Mouse (Mus musculus): ENCODE measurements around the gene Spata16.
"Not testable (repeated sequence)": the region's sequence is repeated elsewhere in the genome, so short reads cannot be mapped to it uniquely, and the experiment has no call there.

Gene Spata16

GRCm38 (mm10) chr3:26637402-26637801 lies at the start of gene Spata16:
TSS of gene Spata16 (plus strand) at chr3:26637620.
- no peak for DNase-seq (ENCODE audit: low spot score)

- no peak for DNase-seq (ENCODE audit: low spot score)
Measured at GRCm38 (mm10) chr3:26604861-26605260, 32.6 kb upstream of the Spata16 start.

GRCm38 (mm10) chr3:26608531-26608930 lies 28.9 kb upstream of the Spata16 start:
- no peak for DNase-seq (ENCODE audit: low spot score)

GRCm38 (mm10) chr3:26639214-26639613 lies 1.8 kb downstream of the Spata16 start:
- no peak for DNase-seq (ENCODE audit: low spot score)

GRCm38 (mm10) chr3:26639851-26640250 lies 2.4 kb downstream of the Spata16 start:
- DNase-seq (ENCODE audit: low spot score) = no peak

DNA sequence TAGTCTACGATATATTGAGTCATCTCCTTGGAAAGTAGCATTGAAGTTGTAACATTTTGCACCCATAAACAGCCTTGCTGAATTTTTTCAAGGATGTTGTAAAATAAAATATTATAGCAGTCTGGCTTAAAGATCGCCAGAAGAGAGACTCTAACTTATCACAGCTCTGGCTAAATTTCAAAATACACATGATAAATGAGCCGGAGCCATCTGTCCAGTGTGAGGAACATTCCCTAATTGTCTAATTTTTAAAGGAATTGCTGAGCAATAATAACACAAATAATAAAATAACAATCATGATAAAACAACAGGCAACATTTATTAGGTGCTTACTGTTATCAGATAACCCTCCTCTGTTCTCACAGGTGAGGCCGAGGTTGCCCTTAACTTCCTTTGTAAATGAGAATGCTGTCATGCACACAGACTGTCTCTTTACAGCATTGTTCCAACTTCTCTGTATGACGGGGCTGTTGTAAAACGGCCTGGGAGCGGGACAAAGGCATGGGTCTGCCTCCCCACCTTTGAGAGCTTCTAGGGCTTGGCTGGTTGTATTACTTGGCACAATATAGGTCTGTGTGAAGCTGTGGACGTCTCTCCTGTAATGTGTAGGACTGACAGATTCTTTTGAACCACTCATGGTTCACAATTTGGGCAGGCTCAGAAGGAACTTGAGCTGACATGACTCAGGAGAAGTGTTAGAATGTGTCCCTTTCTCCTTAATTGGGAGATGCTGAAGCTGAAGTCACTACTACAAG lies 3.1 kb downstream of the Spata16 start:
- no peak for DNase-seq (ENCODE audit: low spot score)

- DNase-seq (ENCODE audit: low spot score) = no peak
Measured at GRCm38 (mm10) chr3:26641351-26642249, 4.2 kb downstream of the Spata16 start.

DNA sequence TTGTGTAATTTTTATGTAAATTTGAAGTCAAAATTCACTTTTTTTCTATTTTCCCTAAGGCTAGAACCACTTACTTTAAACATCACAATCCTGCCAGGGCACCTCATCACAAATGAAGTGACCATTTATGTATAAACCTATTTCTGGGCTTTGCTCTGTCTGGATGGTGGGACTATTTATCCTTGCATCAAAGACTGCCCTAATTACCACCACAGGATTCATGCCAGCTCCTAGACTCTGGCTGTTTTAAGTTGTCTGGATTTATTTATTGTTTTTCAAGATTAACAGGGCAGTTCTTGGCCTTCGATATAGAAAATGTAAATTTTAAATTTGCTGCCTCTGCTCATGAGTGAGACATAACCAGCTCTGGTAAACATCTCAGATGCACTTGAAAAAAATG lies 6.7 kb downstream of the Spata16 start:
- DNase-seq (ENCODE audit: low spot score) = no peak

- DNase-seq (ENCODE audit: low spot score) = no peak
Measured at GRCm38 (mm10) chr3:26646834-26647233, 9.4 kb downstream of the Spata16 start.

DNA sequence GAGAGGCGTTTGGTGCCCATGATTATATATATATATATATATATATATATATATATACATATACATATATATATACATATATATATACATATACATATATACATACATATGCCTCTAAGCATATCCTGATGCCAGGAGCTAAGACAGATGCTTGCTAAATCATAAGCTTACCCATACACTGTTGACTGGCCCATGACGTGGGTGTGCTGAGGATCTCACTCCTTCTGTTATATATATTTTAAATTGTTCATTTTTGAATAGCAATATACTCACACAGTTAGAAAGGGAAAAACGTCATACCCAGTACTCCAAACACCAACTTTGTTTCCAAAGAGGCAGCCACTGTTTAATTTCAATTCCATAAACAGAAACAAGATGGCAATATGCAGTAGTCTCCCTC lies 48.4 kb downstream of the Spata16 start:
- no peak for DNase-seq (ENCODE audit: low spot score)

DNA sequence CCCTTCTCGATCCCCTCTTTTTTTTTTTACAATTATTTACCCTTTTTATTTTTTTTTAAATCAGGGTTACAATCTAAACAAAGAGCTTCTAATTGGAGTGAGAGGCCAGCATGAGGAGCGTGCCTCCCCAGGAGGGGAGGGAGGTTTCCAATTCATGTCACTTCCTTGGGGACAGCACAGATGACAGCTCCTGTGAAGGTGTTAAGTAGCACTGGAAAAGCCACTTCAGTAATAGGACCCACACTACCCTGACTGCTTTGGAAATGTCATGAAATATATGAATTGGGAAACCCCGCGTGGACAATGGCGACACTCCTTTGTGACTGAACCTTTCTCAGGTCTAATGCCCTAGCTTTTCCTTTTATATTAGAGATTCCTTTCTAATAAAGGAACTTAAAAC lies 72.1 kb downstream of the Spata16 start:
- DNase-seq (ENCODE audit: low spot score) = not testable (repeated sequence)

- DNase-seq (ENCODE audit: low spot score) = no peak
Measured at GRCm38 (mm10) chr3:26727526-26727925, 90.1 kb downstream of the Spata16 start.

DNA sequence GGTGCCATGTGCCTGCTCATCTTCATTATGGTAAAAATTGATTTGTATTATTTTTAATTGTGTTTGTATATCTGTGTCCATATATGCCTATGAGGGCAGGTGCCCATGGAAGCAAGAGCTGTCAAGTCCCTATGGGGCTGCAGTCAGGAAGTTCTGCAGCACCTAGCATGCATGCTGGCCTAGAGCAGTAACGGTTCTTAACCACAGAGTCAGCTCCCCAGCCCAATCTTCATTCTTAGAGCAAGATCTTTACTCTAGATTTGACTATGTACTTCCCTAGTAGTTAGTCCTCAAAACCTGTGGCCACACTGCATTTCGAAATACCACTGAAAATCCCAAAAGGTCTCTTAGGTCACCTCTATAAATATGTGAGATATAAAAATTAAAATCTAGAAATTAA lies 113.1 kb downstream of the Spata16 start:
- no peak for DNase-seq (ENCODE audit: low spot score)

GRCm38 (mm10) chr3:26752441-26752840 lies 115.0 kb downstream of the Spata16 start:
- no peak for DNase-seq (ENCODE audit: low spot score)

DNA sequence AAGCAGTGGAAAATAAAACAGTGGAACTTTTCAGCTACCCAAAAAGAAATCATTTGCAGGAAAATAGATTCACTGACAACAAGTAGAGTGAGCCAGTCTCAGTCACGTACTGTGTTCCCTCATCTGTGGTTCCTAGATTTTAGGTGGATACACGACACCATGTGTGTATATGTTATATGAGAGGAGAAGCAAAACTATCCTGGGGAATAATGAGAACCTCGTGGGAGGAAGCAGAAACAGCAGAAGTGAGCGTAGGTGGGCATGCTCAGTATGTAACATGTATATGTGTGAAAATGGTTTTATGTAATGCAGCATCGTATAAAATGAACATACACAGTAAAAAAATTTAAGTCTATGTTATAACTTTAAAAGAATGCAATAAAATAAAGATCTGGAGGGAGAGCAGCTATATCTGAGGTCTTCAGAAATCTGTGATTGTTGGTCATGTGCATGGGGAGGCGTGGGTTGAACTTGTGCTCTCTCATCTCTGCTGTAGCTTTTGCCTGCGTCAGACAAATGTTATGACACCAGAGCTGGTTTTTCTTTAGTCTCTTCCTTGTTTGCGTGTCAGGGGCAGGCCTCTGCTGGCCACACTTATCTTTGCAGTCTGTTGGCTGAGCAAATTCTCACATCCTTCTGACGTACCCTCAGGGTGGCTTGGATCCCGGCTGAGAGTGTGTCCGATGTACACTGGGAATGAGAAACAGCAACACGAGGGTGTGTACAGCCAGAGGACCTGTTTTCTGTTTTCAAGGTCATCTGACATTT lies 156.1 kb downstream of the Spata16 start:
- DNase-seq (ENCODE audit: low spot score) = no peak

- DNase-seq (ENCODE audit: low spot score) = no peak
Measured at GRCm38 (mm10) chr3:26795851-26796538, 158.6 kb downstream of the Spata16 start.

DNA sequence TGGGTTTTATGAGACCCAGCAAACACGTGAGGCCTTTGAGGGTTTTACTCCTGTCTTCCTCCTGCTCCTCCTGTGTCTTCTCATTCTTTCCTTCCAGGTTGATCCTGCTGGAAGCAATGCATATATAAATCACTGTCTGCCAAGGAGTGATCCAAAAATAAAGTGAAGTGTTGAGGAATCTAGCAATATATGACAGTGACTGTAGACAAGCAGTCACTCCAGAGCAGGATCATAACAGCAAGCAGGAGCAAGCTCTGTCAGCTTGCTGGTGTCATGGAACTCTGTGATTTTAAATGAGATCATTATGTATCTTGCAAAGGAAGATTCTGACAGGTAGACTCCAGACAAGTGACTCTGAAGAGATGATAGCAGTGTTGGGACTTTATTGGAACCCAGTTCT lies 159.5 kb downstream of the Spata16 start:
- DNase-seq (ENCODE audit: low spot score) = no peak

- no peak for DNase-seq (ENCODE audit: low spot score)
Measured at GRCm38 (mm10) chr3:26814307-26814706, 176.9 kb downstream of the Spata16 start.

- DNase-seq (ENCODE audit: low spot score) = no peak
Measured at GRCm38 (mm10) chr3:26815764-26816163, 178.3 kb downstream of the Spata16 start.

DNA sequence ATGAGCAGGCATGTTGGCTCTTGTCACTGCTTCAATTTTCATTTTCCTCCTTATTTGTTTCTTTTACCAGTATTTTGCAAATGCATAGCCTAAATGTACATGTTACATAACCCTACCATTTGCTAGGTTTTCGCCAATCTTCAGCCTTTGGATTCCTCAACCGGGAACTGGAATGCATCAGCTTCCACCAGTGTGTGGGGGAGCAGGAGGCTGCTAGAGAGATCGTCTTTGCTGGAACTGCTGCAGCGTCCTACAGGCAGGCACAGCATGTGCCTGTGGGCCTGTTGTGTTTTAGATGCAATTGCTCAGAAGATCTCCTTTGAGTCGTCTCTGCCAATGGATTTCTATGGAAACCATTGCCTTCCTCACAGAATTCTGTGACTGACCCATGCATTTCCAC lies 182.0 kb downstream of the Spata16 start:
- no peak for DNase-seq (ENCODE audit: low spot score)

DNA sequence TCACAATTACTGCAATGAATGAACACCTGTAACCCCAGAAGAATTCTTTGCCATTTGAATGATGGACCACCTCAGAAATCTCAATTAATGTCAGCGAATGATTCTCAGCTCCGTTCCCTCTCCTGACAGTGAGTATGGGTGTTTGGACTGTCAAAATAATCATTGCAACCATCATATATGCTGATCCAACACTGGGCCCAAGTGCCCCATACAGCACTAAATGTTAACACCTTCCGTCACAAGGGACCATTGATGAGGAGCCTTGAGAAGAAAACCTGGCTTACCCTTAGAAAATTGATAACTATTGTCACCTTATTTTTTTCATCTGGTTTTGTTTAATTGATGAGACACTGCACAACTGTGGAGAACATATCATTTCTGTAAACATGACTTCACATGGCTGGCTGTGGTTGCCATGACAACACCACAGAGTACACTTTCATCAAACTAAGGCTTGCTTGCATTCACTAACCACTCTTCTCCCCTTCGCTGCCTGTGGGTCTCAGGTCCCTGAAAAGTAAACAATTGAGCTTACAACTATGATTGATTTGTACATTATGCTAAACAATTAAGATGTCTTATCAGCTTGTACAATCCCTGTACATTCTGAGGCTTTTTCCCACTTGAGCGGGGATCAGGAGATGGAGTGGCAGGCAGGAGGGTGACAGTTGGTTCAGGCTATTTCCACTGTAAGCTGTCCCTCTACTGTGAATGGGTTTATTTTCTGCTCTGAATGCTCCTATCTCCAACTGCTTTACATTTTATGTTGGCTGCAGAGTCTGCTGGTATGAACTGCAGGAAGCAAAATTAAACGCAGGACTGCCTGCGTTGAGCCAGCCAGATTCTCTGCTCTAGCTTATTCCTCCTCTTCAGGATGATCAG lies 189.8 kb downstream of the Spata16 start:
- DNase-seq (ENCODE audit: low spot score) = no peak

Measured in MN1 (cell line).